Mouse (Mus musculus): Measurements from ENCODE around the gene D10Wsu102e.

Gene D10Wsu102e

DNA sequence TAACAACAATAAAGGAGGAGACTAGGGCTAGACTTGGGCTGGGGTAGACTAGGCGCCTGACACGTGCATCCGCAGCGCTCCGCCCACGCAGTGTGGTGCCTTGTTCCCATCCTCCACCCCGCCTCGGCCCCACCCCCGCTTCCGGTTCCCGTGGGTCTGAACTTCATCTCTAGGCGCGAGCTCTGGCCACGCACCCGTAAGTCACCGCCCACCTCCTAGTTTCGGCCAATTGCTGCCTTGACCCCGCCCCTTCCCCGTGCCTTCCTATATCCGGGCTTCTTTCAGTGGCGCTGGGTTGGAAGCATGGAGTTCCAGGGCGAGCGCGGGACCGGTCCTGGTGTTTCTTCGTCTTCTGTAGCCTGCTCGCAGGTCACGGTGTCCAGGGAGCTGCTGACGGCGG lies at the start of gene D10Wsu102e:
Gene D10Wsu102e, plus strand, starts transcription at position 266 of the 400 bp plus-strand sequence.
- peak; percentile 93 for DNase-seq (ENCODE audit: low read depth)

- DNase-seq (ENCODE audit: low read depth): no peak
These were observed 49.7 kb upstream of the D10Wsu102e start for GRCm38 (mm10) chr10:83310356-83310755.

DNA sequence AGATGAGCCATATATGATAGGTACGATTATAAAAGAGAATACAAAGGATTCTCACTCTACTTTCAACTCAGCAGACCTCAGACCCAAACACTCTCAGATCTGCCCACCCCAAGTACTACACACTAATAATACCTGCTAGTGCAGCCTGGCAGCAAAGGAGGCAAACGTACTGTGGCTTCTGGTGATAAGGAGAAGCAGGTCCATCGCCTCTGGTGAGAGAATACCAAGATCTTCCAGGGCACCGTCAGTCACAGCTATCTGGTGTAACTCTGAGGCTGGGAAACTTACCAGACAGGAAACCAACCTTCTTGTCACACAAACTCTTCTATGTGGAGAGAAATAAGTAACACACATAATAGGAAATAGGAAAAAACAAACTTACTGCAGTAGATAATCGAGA lies 47.0 kb upstream of the D10Wsu102e start:
- peak; percentile 10 for DNase-seq (ENCODE audit: low read depth)

DNA sequence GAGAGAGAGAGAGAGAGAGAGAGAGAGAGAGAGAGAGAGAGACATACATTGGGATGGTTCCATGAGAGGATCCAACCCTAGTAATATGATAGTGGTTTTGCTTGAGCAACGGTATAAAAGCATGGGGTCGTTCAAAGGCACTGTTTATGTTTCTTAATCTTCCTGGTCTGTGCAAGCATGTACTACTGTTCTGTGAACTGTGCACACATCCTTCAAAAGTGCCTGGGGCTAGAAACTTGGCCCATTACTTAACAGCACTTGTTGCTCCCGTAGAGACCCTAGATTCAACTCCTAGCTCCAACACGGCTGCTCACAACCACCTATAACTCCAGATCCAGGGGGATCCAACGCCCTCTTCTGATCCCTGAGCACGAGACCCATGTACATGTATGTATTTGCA lies 39.6 kb upstream of the D10Wsu102e start:
- DNase-seq (ENCODE audit: low read depth): no peak

- DNase-seq (ENCODE audit: low read depth): no peak
These were observed 39.2 kb upstream of the D10Wsu102e start for GRCm38 (mm10) chr10:83320870-83321269.

DNA sequence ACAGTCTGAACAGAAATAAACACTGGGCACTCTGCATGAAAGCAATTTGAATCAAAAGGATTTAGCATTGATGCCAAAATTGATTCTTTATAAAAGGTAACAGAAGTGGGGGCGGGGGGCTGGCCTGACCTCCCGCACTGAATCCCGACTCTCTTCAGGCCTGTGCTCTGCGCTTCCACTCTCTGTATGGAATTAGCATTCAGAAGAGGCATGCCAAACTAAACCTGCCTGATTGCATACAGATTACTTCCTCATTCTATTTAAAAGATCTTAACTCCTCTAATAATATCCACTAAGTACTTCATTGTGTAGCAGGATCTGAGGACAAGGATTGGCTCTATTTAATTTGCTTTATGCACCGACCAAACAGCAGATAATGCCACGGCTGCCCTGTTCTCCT lies 38.5 kb upstream of the D10Wsu102e start:
- DNase-seq (ENCODE audit: low read depth): no peak

GRCm38 (mm10) chr10:83322551-83323100 lies 37.4 kb upstream of the D10Wsu102e start:
- DNase-seq (ENCODE audit: low read depth): no peak

DNA sequence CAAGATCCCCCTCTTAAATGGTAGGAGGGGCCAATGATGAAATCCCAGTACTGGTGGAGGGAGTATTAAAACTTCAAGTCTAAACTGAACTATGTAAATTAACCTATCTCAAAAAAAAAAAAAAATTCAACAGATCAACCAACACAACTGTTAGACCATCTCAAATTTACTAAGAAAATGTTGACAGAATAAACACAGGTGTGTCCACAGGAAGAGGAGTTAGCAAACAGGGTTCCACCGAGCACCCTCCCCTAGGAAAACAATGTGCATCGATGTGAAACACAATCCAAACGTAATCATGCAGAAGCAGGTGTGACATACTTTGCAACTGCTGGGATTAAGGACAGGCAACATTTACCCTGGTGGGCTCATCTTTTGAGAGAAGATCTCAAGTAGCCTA lies 35.1 kb upstream of the D10Wsu102e start:
- DNase-seq (ENCODE audit: low read depth): no peak

DNA sequence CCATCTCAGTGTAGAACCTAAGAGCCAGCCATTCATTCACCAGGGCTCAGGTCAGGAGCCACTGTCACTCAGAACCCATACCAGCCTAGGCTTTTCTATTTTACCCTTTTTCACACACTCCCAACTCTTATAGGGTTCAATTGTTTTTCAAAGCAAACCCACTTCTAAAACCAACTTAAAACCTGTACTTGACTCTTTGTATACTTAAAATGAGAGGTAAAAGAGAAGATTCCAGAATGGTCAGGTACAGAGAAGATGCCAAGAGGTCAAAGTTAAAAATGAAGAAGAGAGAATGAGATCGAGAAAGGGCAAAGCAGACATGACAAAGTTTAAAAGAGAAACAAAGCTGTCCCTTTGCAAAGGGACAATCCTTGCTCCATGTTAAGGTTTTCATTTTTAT lies 34.1 kb upstream of the D10Wsu102e start:
- DNase-seq (ENCODE audit: low read depth): no peak

DNA sequence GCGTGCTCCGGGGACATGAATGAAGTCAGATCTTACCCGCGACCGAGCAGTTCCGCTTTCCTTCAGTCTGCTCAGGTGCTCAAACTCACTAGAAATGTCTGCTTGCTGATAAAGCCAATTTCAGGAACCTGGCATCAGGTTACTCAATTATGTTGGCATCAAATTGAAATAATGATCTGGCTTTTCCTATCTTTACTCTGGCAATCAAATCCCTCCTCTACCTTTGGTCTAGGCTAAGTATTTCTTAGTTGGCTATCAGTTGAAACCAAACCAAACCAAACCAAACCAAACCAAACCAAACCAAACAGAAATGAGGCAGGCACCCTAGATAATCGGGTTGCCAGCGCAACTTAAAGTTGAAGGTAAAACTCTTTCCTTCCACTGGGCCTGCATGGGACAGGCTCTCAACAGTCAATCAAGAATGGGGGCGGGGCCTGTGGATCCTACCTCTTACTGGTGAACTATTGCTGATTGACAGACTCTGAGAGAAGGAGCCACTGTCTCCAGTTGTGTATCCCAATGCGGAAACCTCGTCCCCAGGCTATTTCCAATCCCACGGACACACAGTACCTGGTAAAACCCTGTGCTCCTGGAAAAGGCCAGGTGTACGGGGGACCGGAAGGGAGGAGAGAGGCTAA lies 33.3 kb upstream of the D10Wsu102e start:
- no peak for DNase-seq (ENCODE audit: low read depth)

DNA sequence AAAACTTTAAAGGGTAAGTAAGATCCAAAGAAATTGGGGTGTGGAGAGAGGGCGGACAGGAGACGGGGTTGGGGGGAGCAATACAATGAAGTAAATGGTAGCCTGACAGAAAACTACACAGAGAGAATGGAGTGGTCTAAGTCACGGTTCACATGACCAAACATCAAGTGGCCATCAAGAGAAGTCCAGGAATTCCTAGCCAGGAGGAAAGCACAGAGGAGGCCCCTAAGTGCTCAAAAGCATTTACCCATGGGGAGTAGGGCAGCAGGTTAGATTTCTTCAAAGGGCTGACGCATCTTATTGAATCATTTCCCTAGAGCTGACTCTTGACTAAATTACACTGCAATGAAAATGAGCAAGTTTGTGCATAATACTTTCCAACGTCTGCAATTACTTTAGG lies 31.2 kb upstream of the D10Wsu102e start:
- DNase-seq (ENCODE audit: low read depth): no peak

GRCm38 (mm10) chr10:83330336-83330735 lies 29.7 kb upstream of the D10Wsu102e start:
- no peak for DNase-seq (ENCODE audit: low read depth)

DNA sequence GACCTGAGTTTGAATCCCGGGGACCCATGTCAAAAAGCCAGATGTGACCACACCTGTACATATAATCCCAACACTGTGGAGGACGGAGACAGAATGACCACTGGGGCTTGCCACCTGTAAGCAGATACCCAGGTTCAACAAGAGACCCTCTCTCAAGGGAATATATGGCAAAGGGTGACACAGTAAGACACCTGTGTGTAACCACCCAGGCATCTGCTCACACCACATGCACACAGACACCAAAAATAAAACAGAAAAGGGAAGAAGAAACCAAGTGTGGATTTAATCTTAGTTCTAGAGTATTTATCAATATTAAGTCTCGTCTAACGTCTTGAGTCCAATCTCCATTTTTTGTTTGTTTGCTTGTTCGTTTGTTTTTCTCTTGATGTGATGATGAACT lies 28.2 kb upstream of the D10Wsu102e start:
- DNase-seq (ENCODE audit: low read depth): no peak

DNA sequence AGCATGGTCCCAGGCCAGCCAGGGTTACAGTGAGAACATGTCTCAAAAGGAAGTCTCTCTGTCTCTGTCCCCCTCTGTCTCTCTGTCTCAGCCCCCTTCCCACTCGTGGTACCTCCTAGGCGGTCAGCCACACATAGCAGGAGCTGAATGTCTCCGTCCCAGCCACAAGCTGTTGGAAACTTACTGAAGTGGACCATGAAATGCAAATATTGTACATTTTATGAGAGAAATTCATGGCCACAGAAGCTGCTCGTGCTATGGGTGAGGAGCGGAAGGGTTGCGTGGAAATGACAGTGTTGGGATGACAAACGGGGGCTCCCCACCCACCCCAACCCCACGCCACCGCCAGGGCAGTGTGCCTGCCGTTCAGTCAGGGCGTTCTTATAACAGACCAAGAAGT lies 27.4 kb upstream of the D10Wsu102e start:
- no peak for DNase-seq (ENCODE audit: low read depth)

- no peak for DNase-seq (ENCODE audit: low read depth)
These were observed 23.7 kb upstream of the D10Wsu102e start for GRCm38 (mm10) chr10:83336336-83336735.

DNA sequence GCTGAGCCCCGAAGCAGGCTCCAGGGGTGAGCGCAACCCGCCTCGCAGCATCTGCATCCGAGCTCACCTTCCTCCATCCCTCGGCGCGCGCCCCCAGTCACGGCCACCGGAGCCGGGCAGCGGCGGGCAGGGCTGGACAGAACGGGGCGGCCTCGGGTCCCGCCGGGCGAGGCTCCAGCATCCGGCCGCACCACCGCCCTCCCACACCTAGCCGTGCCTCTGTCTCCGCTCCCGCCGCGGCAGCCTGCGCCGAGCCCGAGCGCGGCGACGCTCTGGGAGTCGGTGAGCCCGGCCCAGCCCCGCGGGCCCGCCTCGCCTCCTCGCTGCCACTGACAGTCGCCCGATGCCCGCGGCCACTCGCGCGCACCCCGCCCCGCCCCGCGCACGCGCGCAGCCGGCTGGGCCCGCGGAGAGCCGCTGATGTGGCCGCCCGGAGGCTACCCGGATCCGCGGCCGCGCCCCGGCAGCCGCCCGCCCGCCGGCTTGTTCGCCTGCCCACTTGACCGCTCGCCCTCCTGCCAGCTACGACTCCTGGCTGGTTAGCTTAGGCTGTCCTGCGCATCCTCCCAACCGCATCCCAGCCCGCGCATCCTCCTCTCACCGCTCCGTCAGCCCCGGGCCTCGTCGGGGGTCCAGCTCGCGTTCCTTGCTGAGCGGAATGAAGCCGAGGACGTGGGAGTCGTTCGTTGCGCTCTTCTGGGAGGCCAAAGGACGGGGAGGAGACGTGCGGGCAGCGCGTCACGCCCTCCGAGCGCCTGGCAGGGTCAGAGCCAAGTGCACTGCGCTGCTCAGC lies 22.7 kb upstream of the D10Wsu102e start, which contains the start of gene Slc41a2:
Gene Slc41a2, minus strand, starts transcription at position 724 of the 793 bp plus-strand sequence.
- no peak for DNase-seq (ENCODE audit: low read depth)

GRCm38 (mm10) chr10:83337971-83338598 lies 21.9 kb upstream of the D10Wsu102e start:
- no peak for DNase-seq (ENCODE audit: low read depth)

- no peak for DNase-seq (ENCODE audit: low read depth)
These were observed 18.8 kb upstream of the D10Wsu102e start for GRCm38 (mm10) chr10:83341226-83341625.

GRCm38 (mm10) chr10:83343171-83343570 lies 16.9 kb upstream of the D10Wsu102e start:
- DNase-seq (ENCODE audit: low read depth): no peak

- no peak for DNase-seq (ENCODE audit: low read depth)
These were observed 16.0 kb upstream of the D10Wsu102e start for GRCm38 (mm10) chr10:83343828-83344685.

DNA sequence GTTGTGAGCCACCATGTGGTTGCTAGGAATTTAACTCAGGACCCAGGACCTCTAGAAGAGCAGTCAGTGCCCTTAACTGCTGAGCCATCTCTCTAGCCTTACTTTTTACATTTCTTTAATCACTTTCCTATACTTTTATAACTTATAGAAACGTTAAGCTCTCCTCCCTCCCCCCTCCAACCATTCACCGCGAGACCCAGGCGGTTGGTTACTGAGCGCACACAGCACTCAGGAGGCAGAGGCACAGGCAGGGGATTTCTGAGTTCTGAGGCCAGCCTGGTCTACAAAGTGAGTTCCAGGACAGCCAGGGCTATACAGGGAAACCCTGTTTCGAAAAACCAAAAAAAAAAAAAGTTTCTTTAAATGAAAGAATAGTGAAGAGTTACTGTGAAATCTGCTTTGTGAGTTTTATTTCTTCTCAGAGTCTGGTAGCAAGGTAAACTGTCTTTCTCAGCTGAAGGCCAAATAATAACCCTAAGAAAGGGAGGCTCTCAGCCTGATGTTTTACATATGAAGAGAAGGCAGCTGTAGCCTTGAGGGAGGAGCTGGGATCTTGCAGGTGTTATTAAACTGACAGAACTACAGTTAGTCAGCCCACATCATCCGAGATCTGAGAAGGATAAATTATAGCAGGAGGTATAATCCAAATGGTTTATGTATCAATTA lies 14.2 kb upstream of the D10Wsu102e start:
- DNase-seq (ENCODE audit: low read depth): no peak
